Mouse (Mus musculus) thymus, postnatal 14 days (tissue): ENCODE measurements around the gene Tnxb.
"Not testable (repeated sequence)": the region's sequence is repeated elsewhere in the genome, so short reads cannot be mapped to it uniquely, and the experiment has no call there.

Experiments
- DNase-seq: peaks from one replicate; pipeline ENCODE4 v3.0.0; 2021

The Tnxb gene

DNA sequence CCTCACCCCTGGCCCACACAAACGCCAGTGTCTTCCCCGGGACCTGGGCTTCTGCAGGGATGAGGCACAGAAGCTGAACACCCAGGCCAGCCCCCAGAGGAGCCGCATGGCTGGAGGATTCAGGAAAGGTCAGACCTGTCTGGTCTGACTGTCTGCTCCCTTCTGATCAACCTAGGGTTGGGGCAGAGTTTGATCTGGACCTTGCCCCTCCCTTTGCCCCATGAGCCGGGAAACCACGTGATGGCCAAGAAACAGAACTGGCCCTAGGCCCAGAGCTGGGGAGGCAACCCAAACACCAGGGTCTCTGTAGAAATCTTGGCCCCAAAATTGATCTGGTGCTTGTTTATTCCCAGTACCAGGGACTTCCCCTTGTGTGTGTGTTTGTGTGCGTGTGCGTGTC is 73.4 kb downstream of the Tnxb start, which contains the start of gene C4b:
Gene C4b (minus strand): TSS at position 164 of the 400 bp plus-strand sequence.
- DNase-seq = no peak

DNA sequence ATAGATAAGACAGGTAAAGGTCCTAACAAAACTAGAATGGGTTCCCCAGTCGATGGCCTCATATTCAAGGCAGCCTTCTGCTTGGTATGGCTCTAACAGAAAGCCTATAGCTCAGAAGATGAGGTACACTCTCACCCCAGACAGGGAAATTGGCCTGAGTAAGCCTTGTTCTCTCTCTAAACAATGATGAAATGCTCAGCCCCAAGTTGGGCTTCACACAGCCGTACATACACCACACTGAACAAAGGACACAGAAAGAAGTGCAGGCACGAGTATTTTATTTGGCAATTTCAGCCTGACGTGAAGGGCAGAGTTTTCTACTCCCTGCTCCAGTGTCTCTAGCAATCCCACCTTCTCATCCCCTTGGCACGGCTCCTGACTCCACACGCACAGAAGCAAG is 73.9 kb downstream of the Tnxb start:
- no peak for DNase-seq

DNA sequence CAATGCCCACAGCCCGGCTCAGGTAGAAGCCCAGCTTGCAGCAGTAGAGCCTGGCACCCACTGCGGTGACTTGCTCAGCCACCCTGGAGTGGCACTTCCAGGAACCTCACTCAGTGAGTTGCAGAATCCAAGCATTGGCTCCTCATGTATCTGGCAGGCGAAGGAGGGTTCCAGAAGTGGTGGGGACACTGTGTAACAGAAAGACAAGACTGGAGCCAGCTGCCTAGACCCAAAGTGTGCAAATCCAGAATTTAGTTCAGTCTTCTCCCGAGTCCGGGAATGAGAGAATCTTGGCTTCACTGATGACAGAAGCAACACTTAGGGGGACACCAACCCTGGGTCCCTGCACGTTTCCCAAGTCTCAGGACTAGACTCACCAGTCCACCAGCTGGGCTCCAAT is 74.3 kb downstream of the Tnxb start:
- DNase-seq = not testable (repeated sequence)

DNA sequence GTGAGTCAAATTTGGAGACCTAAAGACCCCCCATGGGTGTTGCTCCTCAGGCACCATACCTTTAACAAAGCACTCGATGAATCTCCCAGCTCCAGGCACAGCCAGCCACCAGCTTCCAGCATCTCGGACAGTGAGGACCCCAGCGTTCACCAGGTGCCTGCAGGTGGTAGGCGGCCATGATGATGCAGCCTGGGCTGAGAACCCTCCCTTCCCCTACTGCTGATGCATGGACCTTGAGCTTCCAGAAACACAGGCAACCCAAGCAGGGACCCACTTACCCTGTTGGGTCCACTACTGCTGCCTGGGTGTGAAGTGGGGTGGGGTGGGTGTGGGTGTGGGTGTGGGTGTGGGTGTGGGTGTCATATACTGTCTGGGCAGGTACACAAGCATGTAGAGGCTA is 74.8 kb downstream of the Tnxb start:
- DNase-seq = not testable (repeated sequence)

DNA sequence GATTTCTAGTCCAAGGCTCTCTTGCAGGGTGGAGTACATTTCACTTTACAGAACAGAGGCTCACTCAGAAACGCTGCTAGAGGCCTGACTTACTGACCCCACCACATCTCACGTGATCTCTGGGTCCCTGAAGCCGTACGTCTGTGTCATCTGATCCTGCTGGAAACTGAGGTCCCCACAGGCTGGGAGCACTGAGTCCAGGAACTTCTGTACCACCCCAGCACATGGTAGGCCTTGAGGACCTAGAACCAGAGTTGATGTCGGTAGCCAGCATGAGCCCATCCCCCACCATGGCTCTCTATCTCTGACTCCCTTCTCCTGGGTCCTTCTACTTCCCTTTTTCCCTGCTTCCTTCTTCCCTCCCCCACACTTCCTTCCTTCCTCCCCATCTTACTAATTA is 76.2 kb downstream of the Tnxb start:
- DNase-seq = no peak

DNA sequence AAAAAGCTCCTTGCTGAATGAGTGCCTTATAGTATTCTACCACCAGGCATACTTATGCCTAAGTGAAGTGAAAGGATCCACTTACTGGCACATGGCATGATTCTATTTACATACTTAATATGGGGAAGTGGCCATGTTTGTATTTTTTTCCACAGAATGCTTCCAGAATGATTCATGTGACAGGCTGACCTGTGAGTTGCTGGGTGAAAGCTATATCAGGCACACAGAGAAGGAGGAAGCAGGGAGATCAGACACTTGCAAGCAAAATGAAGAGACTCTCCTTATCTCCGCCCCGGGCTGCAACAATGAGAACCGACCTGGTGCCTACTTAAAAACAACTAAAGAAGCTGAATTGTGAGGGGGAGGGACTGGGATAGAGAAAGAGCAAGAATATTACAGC is 91.1 kb downstream of the Tnxb start:
- no peak for DNase-seq
